Comparison of ENCODE assay signal across 8 mouse cellular contexts in the genomic region with DNA sequence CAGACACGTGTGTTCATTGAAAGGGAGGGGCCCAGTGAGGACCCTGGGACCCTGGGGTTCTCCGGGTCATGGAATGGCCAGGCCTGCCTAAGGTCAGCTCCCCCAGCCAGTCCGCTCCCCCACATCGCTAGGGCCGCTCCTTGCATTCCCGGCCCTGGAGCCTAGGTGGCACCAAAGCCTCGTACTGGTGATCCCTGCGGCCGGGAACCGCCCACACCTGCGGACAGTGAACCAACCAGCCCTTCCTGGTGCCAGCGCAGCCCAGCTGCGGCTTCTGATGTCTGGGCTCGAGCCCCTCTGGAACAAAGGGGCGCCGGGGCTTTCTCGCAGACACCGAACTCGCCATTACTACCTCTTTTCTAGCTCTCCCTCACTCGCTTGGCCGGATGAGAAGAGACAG. TPM values are rescaled to one million over a fixed set of nuclear protein-coding genes. Genes with fewer than 3 reads are reported as not detected.
DNase-seq lines count a peak whose midpoint lies in the region; ATAC-seq and TF ChIP-seq lines count a peak whose summit lies in the region.

No protein-coding gene starts in this region.

- peak; percentile 37; the same call in 1 of the 2 replicates for TF ChIP-seq POLR2A in small intestine, adult 2 months (IDR thresholded peaks at IDR 0.05; ENCODE audit: low read depth, low read length)

- under 1% methylated on average over 21 of the region's 21 CpGs for WGBS in embryonic facial prominence, embryonic 10.5 days
- WGBS in intestine, embryonic 16.5 days, result under 1% methylated on average over 21 of the region's 21 CpGs
- 1% methylated on average over 21 of the region's 21 CpGs for WGBS in limb, embryonic 11.5 days
- 2% methylated on average over 21 of the region's 21 CpGs for WGBS in midbrain, embryonic 13.5 days
- WGBS in small intestine, adult 2 months, result under 1% methylated on average over 21 of the region's 21 CpGs

- peak overlapping the region; percentile 19; the same call in 1 of the 2 replicates for H3K27ac ChIP-seq in embryonic facial prominence, embryonic 10.5 days (replicated peaks)
- H3K27ac ChIP-seq in intestine, embryonic 16.5 days (ENCODE audit: low read length), result no peak overlapping the region
- H3K27ac ChIP-seq in limb, embryonic 11.5 days (replicated peaks; ENCODE audit: low read depth, low read length), result no peak overlapping the region
- H3K27ac ChIP-seq in midbrain, embryonic 13.5 days, result no peak overlapping the region
- H3K27ac ChIP-seq in small intestine, adult 2 months (ENCODE audit: insufficient read depth, low read depth, low read length), result no peak overlapping the region

- ATAC-seq in granulocyte monocyte progenitor cell, adult 5-6 weeks (replicated peaks; ENCODE audit: poor library complexity, severe bottlenecking), result peak; percentile 55
- peak; percentile 83 for ATAC-seq in intestine, embryonic 16.5 days
- peak; percentile 78 for ATAC-seq in limb, embryonic 11.5 days (ENCODE audit: insufficient number of reproducible peaks, low FRiP score, low TSS enrichment, low read depth)
- ATAC-seq in midbrain, embryonic 13.5 days, result peak; percentile 87

- peaks cover 25% of the 10 kb centered on the region for H3K4me1 ChIP-seq in embryonic facial prominence, embryonic 10.5 days
- peaks cover 19% of the 10 kb centered on the region for H3K4me1 ChIP-seq in intestine, embryonic 16.5 days (ENCODE audit: control insufficient read depth, insufficient read depth, low read length)
- H3K4me1 ChIP-seq in limb, embryonic 11.5 days (ENCODE audit: control insufficient read depth, insufficient read depth, low read length), result peaks cover 3% of the 10 kb centered on the region; the same call in 1 of the 2 replicates
- H3K4me1 ChIP-seq in midbrain, embryonic 13.5 days (replicated peaks), result peaks cover 25% of the 10 kb centered on the region
- peaks cover 6% of the 10 kb centered on the region for H3K4me1 ChIP-seq in small intestine, adult 2 months (ENCODE audit: control insufficient read depth, insufficient read depth, insufficient read length, low read length)

- H3K9ac ChIP-seq in intestine, embryonic 16.5 days (ENCODE audit: low read depth, low read length), result peak overlapping the region; percentile 60
- H3K9ac ChIP-seq in limb, embryonic 11.5 days (ENCODE audit: low read length), result no peak overlapping the region
- H3K9ac ChIP-seq in midbrain, embryonic 13.5 days (replicated peaks), result peak overlapping the region; percentile 49; the same call in 1 of the 2 replicates

- peak; percentile 57 for DNase-seq in layer of hippocampus, adult 11-12 months (ENCODE audit: low spot score)
- no peak for DNase-seq in layer of hippocampus, adult 9-10 months (ENCODE audit: low spot score)
- peak; percentile 90 for DNase-seq in embryonic facial prominence, embryonic 10.5 days (ENCODE audit: low spot score)
- peak; percentile 95 for DNase-seq in limb, embryonic 11.5 days (ENCODE audit: low spot score)

- no peaks in the 10 kb centered on the region for H3K9me3 ChIP-seq in embryonic facial prominence, embryonic 10.5 days
- H3K9me3 ChIP-seq in intestine, embryonic 16.5 days (ENCODE audit: control insufficient read depth, low read length), result no peaks in the 10 kb centered on the region
- no peaks in the 10 kb centered on the region for H3K9me3 ChIP-seq in limb, embryonic 11.5 days (ENCODE audit: control insufficient read depth, low read length)
- no peaks in the 10 kb centered on the region for H3K9me3 ChIP-seq in midbrain, embryonic 13.5 days

- H3K4me3 ChIP-seq in embryonic facial prominence, embryonic 10.5 days, result peak overlapping the region; percentile 60
- peak overlapping the region; percentile 60 for H3K4me3 ChIP-seq in intestine, embryonic 16.5 days (ENCODE audit: low read length)
- H3K4me3 ChIP-seq in limb, embryonic 11.5 days (ENCODE audit: low read depth, low read length), result peak overlapping the region; percentile 28
- peak overlapping the region; percentile 52 for H3K4me3 ChIP-seq in midbrain, embryonic 13.5 days (replicated peaks)
- peak overlapping the region; percentile 75 for H3K4me3 ChIP-seq in small intestine, adult 2 months (ENCODE audit: low read depth, low read length)

- peak; percentile 81 for TF ChIP-seq CTCF in small intestine, adult 2 months (IDR thresholded peaks at IDR 0.05; ENCODE audit: extremely low read depth, insufficient read length, insufficient replicate concordance, low read depth, low read length)

- H3K4me2 ChIP-seq in intestine, embryonic 16.5 days (ENCODE audit: low read depth, low read length), result peak overlapping the region; percentile 98
- H3K4me2 ChIP-seq in limb, embryonic 11.5 days (ENCODE audit: low read depth, severe bottlenecking), result peak overlapping the region; percentile 58
- peak overlapping the region; percentile 85 for H3K4me2 ChIP-seq in midbrain, embryonic 13.5 days (replicated peaks)

- H3K27me3 ChIP-seq in embryonic facial prominence, embryonic 10.5 days (replicated peaks; ENCODE audit: low read depth, poor library complexity, severe bottlenecking), result peaks cover 71% of the 10 kb centered on the region
- H3K27me3 ChIP-seq in intestine, embryonic 16.5 days (replicated peaks; ENCODE audit: control insufficient read depth, insufficient read depth, low read length), result peaks cover 28% of the 10 kb centered on the region
- H3K27me3 ChIP-seq in limb, embryonic 11.5 days (ENCODE audit: control insufficient read depth, insufficient read depth, low read length), result peaks cover 34% of the 10 kb centered on the region
- peaks cover 67% of the 10 kb centered on the region for H3K27me3 ChIP-seq in midbrain, embryonic 13.5 days
- peaks cover 9% of the 10 kb centered on the region for H3K27me3 ChIP-seq in small intestine, adult 2 months (ENCODE audit: control insufficient read depth, insufficient read depth, low read length)

- H3K36me3 ChIP-seq in embryonic facial prominence, embryonic 10.5 days (replicated peaks), result no peaks in the 10 kb centered on the region
- no peaks in the 10 kb centered on the region for H3K36me3 ChIP-seq in intestine, embryonic 16.5 days (ENCODE audit: control insufficient read depth, insufficient read depth, low read length)
- H3K36me3 ChIP-seq in limb, embryonic 11.5 days (ENCODE audit: control insufficient read depth, insufficient read depth, low read length), result no peaks in the 10 kb centered on the region
- H3K36me3 ChIP-seq in midbrain, embryonic 13.5 days, result no peaks in the 10 kb centered on the region
- no peaks in the 10 kb centered on the region for H3K36me3 ChIP-seq in small intestine, adult 2 months (ENCODE audit: control insufficient read depth, insufficient read depth, low read length)

RNA-seq across cellular contexts. Expression of gene Slc6a4, which starts 1.1 kb away (rescaled TPM):
- polyA plus RNA-seq in embryonic facial prominence, embryonic 10.5 days (2016; fragmentation: Nextera tagmentation; extraction: Ambion mirVana), result 0.46 and 0.59 TPM in 2 replicates
- total RNA-seq in granulocyte monocyte progenitor cell, adult 5-6 weeks (2014; fragmentation: Nextera tagmentation), result not detected in 2 replicates
- not detected in 2 replicates for total RNA-seq in granulocyte monocyte progenitor cell, adult 5-6 weeks (2017)
- polyA plus RNA-seq in intestine, embryonic 16.5 days (2015; fragmentation: Nextera tagmentation; extraction: Ambion mirVana), result 24.4 and 28.3 TPM in 2 replicates
- 0.40 and 0.53 TPM in 2 replicates for polyA plus RNA-seq in limb, embryonic 11.5 days (2014; fragmentation: Nextera tagmentation; extraction: Ambion mirVana)
- 2.0 and 7.0 TPM in 2 replicates for polyA plus RNA-seq in midbrain, embryonic 13.5 days (2015; fragmentation: Nextera tagmentation; extraction: Ambion mirVana)
- polyA plus RNA-seq in small intestine, adult 2 months (2012; rRNA removed), result 21.6 and 67.2 TPM in 2 replicates
